Mouse (Mus musculus): ENCODE measurements at regions not wholly inside any gene's neighbourhood (a gene's known extent, or its start where the extent isn't known, plus 50 kb on each side); places are given as distances from the start of the nearest gene placed in this dataset.

DNA sequence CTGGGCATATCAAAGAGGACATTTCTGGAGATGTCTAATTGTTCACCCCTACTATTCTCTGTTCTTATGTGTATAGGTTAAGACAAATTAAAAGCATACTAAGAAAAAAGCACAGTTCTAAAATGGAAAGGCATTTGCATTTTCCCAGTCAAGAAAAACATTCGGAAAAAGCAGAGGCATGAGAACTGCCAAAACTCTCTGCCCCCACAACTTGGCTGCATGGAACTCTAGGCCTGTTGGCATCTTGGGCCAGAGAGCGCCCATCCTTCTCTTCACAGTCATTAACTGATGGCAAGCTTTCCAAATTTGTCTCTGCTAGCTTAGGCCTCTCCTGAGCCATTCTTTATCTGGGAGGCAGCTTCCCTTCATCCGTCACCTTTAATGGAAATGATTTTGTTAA, 281.6 kb downstream of the Tex13c3 start:
- no peak for DNase-seq (ENCODE audit: low spot score in 2 of 2)

DNA sequence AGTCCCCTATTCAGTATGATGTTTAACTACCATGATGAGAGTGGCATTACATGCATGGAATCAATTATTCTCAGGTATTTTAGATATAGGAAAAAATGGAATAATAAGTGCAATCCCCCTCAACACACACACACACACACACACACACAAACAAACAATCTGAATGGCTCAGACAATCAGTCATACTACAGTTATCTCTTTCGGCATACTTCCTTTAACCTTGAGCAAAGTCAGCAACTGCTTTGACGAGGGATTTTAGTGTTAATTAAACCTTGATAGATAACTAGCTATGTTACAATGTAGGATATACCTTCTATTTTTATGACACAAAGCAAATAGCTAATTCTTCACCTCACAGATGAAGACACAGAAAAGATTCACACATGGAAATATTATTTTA, 312.1 kb downstream of the Tex13c3 start:
- DNase-seq (ENCODE audit: low spot score in 2 of 2), result no peak

GRCm38 (mm10) chrX:19168546-19168945, 312.6 kb downstream of the Tex13c3 start:
- DNase-seq (ENCODE audit: low spot score in 2 of 2), result peak in 1 of 2 experiments; percentile 24

DNA sequence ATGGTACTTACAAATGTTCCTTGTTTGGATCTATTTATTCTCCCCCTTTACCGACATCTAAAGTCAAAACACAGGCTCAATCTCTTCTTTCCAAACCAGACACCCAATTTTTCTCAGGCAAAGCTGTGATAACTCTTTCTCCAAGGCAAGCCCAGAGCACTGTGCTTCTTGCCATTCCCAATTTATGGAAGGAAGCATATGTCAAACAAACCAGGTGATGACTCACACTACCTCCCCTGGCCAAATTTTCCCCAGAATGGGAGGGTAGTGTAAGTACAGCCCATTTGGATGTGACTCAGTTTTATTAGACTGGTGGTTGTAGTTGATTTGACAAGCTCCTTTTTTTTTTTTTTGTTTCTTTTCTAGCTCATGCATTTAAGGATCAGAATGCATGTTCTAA, 313.0 kb downstream of the Tex13c3 start:
- DNase-seq (ENCODE audit: low spot score in 2 of 2), result no peak

GRCm38 (mm10) chrX:19167121-19167853, 313.8 kb downstream of the Tex13c3 start:
- peak in 1 of 2 experiments; percentile 13 for DNase-seq (ENCODE audit: low spot score in 2 of 2)

DNA sequence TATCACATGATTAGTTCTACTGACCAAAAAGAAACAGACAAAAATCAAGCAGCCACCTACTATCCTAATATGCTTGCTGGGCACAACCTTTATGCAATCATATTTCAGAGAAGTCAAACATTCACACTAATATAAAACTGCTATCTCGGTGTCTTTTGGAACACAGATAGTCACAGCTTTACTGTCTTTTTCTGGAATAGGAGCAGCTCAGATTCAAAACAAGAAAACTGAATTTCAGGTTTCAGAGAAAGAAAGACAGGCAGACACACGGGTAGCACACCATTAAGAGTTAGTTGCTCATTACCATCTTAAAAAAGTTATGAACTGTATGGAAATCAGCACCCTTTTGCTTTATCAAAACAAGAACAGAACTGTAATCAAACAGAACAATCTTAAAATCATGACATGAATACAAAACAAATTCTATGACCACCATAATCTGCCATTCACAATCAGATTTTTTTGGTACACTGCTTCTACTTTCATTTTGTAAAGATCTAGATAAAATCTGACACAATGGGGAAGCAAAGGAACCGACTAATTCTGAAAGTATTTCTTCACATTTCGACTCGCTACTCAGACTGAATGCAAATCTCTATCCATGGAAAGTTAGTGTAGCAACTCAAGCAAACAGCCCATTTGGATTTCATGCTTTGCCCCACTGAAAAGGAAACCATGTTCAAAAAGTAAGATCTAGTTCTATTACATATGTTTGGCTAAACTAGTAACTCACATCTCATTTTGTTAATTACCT, 315.1 kb downstream of the Tex13c3 start:
- DNase-seq (ENCODE audit: low spot score in 2 of 2), result no peak

DNA sequence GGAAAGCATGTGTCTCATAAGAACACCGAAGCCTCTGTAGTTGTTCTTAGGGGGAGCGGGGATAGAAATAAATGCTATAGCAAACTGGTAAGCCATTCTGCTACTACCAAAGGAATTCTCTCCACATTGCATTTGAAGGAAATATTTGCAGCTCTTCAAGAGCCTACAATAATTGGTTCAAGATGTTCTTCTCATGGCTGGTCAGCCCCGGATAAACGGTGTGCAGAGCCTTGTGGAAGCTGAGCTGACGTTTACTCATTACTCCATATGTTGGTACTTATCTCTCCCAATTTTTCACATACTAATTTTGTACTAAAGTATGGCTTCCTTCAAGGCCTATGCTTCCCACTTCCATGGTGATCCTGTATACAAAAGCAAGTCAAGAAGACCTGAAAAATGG, 317.0 kb downstream of the Tex13c3 start:
- no peak for DNase-seq (ENCODE audit: low spot score in 2 of 2)

DNA sequence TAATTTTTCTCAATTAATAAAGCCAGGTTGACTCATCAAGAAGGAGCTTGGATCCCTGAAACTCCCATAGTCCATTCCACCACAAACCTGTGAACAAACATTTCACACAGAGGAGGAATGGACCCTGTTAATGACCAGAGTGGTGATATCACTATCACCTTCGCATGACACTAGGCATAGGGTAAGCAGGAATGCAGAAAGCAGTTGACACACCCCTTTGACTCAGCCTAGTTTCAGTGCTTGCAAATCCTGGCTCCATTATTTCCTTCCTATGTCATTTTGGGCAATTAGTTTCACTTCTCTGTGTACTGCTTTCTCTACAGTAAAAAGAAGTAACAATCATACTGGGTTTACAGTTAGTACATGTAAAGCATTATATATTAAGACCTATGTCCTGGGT, 318.2 kb downstream of the Tex13c3 start:
- no peak for DNase-seq (ENCODE audit: low spot score in 2 of 2)

GRCm38 (mm10) chrX:19162351-19162750, 318.8 kb downstream of the Tex13c3 start:
- DNase-seq (ENCODE audit: low spot score in 2 of 2), result no peak

DNA sequence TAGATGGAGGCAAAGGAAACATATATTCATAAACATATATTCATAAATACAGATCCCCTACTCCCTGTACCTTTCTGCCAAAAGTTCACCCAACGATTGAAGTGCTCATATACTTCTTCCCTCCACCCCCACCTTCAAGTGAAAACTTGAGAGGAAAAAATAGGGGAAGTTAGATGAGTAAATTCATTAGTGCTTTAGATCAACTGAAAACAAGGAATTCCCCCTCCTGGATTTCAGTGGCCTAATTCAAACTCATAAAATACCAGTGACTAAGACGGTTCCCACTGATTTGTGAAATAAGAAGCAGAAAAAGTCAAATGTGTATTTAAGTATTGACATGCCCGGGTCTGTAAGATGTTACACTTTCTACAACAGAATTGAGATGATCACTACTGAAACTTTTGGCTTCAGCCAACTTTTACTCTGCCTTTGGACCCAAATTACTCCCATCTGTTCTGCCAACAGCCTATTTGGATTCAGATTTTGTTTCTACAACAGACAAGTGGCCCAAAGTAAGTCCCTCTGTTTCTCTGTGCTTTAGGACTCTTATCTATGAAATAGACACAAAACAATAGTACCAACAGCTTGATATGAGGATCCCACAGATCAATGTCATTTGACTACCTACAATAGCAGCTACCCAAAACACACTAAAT, 320.7 kb downstream of the Tex13c3 start:
- no peak for DNase-seq (ENCODE audit: low spot score in 2 of 2)

- DNase-seq (ENCODE audit: low spot score in 2 of 2), result no peak
Observed at GRCm38 (mm10) chrX:19157464-19158203, 323.5 kb downstream of the Tex13c3 start.

DNA sequence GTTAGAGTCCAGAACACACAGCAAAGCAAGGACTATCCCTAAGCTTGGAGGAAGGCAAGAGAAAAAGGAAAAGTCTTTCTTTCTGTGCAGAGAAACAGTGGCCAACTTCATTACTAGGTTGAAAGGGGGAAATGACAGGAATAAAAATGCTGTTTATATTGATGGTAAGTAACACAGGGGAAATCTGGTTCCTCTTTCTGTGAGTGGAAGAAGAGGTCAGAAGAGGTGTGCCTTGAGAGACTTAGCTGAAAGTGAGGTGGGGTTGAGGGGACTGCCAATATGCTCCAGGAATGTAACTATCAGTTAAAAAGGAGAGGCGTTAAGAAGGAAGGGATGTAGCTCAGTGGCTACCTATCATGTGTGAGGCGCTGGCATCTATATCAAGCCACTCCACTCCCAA, 327.5 kb downstream of the Tex13c3 start:
- DNase-seq (ENCODE audit: low spot score in 2 of 2), result no peak

DNA sequence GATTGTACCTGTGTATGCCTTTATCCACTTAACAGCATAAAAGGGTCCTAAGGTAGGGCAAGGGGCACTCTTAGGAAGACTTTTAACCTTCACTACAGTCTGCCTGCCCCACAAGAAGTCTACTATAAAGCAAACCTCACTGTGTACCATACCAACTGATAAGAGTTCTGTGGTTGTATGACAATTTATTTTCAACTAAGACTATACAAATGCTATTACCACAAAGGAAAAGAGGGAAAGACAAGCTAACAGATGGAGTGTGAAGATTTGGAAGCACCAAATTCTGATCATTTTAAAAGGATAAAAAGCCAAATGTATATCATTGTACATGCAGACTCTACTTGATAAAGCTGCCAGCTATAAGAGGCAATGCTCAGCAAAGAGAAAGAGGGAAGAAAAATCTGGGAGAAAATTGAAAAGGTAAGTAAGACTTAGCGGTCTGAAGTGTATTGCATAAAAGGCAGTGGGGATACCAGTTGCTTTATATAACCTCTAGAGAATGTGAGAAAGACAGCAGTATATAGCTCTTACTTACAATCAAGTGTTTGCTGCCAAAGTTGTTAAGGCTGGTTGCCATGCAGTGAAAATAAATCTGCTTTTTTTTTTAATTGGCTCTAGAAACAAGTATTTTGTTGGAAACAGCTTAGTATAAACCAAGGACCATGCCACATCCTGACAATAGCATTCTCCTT, 328.8 kb downstream of the Tex13c3 start:
- no peak for DNase-seq (ENCODE audit: low spot score in 2 of 2)

GRCm38 (mm10) chrX:19150606-19151005, 330.5 kb downstream of the Tex13c3 start:
- DNase-seq (ENCODE audit: low spot score in 2 of 2), result no peak

GRCm38 (mm10) chrX:19148672-19149071, 332.4 kb downstream of the Tex13c3 start:
- DNase-seq (ENCODE audit: low spot score in 2 of 2), result no peak

DNA sequence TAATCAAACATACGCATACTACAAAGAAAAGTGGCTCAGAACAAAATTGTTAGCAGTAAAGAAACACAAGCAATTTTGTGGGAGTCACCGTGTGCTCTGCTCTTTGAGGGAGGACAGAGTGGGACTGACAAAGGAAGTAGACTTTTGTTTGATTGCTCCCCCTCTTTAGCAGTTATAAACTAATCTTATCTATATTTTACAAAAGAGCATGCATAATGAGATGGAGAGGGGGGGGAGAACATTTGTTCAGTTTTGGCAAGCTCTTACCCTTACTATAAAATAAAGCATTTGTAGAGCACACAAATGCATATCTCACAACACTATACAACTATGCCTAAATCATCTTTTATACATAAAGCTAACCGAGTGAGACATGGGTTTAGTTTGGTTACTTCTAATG, 332.9 kb downstream of the Tex13c3 start:
- DNase-seq (ENCODE audit: low spot score in 2 of 2), result no peak

GRCm38 (mm10) chrX:19112753-19113152, 368.4 kb downstream of the Tex13c3 start:
- no peak for DNase-seq (ENCODE audit: low spot score in 2 of 2)

DNA sequence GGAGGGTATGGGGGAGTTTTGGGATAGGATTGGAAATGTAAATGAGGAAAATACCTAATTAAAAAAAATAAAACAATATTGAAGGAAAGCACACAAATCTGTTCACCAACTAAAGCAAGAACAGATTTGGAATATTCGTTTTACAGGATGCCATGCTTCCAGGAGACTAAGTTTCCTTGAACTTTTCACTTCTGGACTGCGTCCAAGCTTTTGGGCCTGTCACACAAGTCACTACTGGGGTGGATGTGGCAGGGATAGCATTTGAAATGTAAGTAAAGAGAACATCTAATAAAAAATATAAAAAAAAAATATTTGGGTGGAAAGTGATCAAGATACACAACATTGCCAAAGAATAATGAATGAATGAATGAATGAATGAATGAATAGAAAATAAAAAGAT, 378.2 kb downstream of the Tex13c3 start:
- no peak for DNase-seq (ENCODE audit: low spot score in 2 of 2)

- DNase-seq (ENCODE audit: low spot score in 2 of 2), result no peak
Observed at GRCm38 (mm10) chrX:19095960-19096359, 385.2 kb downstream of the Tex13c3 start.

GRCm38 (mm10) chrX:19084435-19084834, 396.7 kb downstream of the Tex13c3 start:
- DNase-seq (ENCODE audit: low spot score in 2 of 2), result no peak

GRCm38 (mm10) chrX:19080021-19080420, 401.1 kb downstream of the Tex13c3 start:
- DNase-seq (ENCODE audit: low spot score in 2 of 2), result no peak
